ENCODE assay signal across 14 mouse cellular contexts in genomic region chr17:84154302-84155028, GRCm38 (mm10). TPM values are rescaled to one million over a fixed set of nuclear protein-coding genes. Genes with fewer than 3 reads are reported as not detected.
DNase-seq lines count a peak whose midpoint lies in the region; ATAC-seq and TF ChIP-seq lines count a peak whose summit lies in the region.
"Had no signal": no experiment of that assay in that cellular context is flagged by ENCODE, and none has a peak within 500 bp of the region (broad histone marks: within the 10 kb centered on the region; RNA-seq: fewer than 3 reads in every experiment).

No protein-coding gene starts in this region.

- TF ChIP-seq EP300 in stomach, postnatal 0 days (optimal IDR thresholded peaks at IDR 0.05): no peak

- H3K27ac ChIP-seq in limb, embryonic 10.5 days: peak overlapping the region; percentile 57
- H3K27ac ChIP-seq in stomach, postnatal 0 days (replicated peaks): no peak overlapping the region
- H3K27ac ChIP-seq in midbrain, embryonic 15.5 days: no peak overlapping the region
- H3K27ac ChIP-seq: embryonic facial prominence, embryonic 15.5 days; left cerebral cortex, adult 2 months had no signal

- intact Hi-C loops in gastrocnemius, postnatal 14 days (cut with DNase I; ENCODE audit: low total_unique reads): no loop called here

- ATAC-seq in stomach, postnatal 0 days (ENCODE audit: low FRiP score, low TSS enrichment): no peak
- no peak for ATAC-seq in midbrain, embryonic 15.5 days (replicated peaks)
- ATAC-seq: lung, postnatal 0 days had no signal

- H3K27me3 ChIP-seq in limb, embryonic 10.5 days (ENCODE audit: low read depth, poor library complexity, severe bottlenecking): peaks cover 66% of the 10 kb centered on the region
- H3K27me3 ChIP-seq in stomach, postnatal 0 days (ENCODE audit: control insufficient read depth, insufficient read depth, low read length): no peaks in the 10 kb centered on the region
- no peaks in the 10 kb centered on the region for H3K27me3 ChIP-seq in midbrain, embryonic 15.5 days (replicated peaks)

- 83% methylated on average over 11 of the region's 11 CpGs for WGBS in limb, embryonic 10.5 days
- WGBS in stomach, postnatal 0 days: 75% methylated on average over 11 of the region's 11 CpGs
- 90% methylated on average over 11 of the region's 11 CpGs for WGBS in midbrain, embryonic 15.5 days

- H3K36me3 ChIP-seq in limb, embryonic 10.5 days: no peaks in the 10 kb centered on the region
- H3K36me3 ChIP-seq in stomach, postnatal 0 days (ENCODE audit: control insufficient read depth, insufficient read depth, low read length): no peaks in the 10 kb centered on the region
- H3K36me3 ChIP-seq in midbrain, embryonic 15.5 days (replicated peaks): no peaks in the 10 kb centered on the region
- H3K36me3 ChIP-seq: embryonic facial prominence, embryonic 15.5 days had no signal

- H3K4me3 ChIP-seq in limb, embryonic 10.5 days: no peak overlapping the region
- H3K4me3 ChIP-seq in stomach, postnatal 0 days (ENCODE audit: low read depth, low read length): no peak overlapping the region
- H3K4me3 ChIP-seq in midbrain, embryonic 15.5 days: no peak overlapping the region
- H3K4me3 ChIP-seq: embryonic facial prominence, embryonic 15.5 days; left cerebral cortex, adult 2 months had no signal

- TF ChIP-seq CTCF in stomach, postnatal 0 days (IDR thresholded peaks at IDR 0.05; ENCODE audit: low read depth): no peak

- H3K9me3 ChIP-seq in limb, embryonic 10.5 days (replicated peaks): no peaks in the 10 kb centered on the region
- H3K9me3 ChIP-seq in stomach, postnatal 0 days (ENCODE audit: control insufficient read depth, low read length): no peaks in the 10 kb centered on the region
- H3K9me3 ChIP-seq in midbrain, embryonic 15.5 days: no peaks in the 10 kb centered on the region
- H3K9me3 ChIP-seq: embryonic facial prominence, embryonic 15.5 days had no signal

- H3K9ac ChIP-seq in stomach, postnatal 0 days (ENCODE audit: low read length): no peak overlapping the region
- H3K9ac ChIP-seq in midbrain, embryonic 15.5 days: no peak overlapping the region
- H3K9ac ChIP-seq: embryonic facial prominence, embryonic 15.5 days had no signal

- H3K4me2 ChIP-seq in stomach, postnatal 0 days (replicated peaks; ENCODE audit: low read depth): no peak overlapping the region
- no peak overlapping the region for H3K4me2 ChIP-seq in midbrain, embryonic 15.5 days
- H3K4me2 ChIP-seq: embryonic facial prominence, embryonic 15.5 days had no signal

- peak; percentile 3 for DNase-seq in gastrocnemius, postnatal 14 days
- no peak for DNase-seq in gastrocnemius, postnatal 25 days
- DNase-seq in testis, postnatal 10 days (ENCODE audit: low spot score): peak; percentile 45
- no peak for DNase-seq in testis, postnatal 14 days (ENCODE audit: low spot score)
- DNase-seq in limb, embryonic 10.5 days (ENCODE audit: low spot score): no peak
- DNase-seq in stomach, postnatal 0 days (ENCODE audit: low spot score): peak; percentile 29
- no peak for DNase-seq in adrenal gland, adult (ENCODE audit: inconsistent age in 2 of 2, low spot score in 1 of 2)
- DNase-seq: adrenal gland, adult 2 months; cerebellum, adult 18-20 months; heart, postnatal 4 days had no signal

- peaks cover 69% of the 10 kb centered on the region for H3K4me1 ChIP-seq in limb, embryonic 10.5 days
- H3K4me1 ChIP-seq in stomach, postnatal 0 days (replicated peaks; ENCODE audit: control insufficient read depth, insufficient read depth): peaks cover 9% of the 10 kb centered on the region
- no peaks in the 10 kb centered on the region; the same call in 1 of the 2 replicates for H3K4me1 ChIP-seq in midbrain, embryonic 15.5 days

RNA-seq across cellular contexts. Expression of gene Zfp36l2, which starts 33.3 kb away (rescaled TPM):
- 10 to 100 TPM; 17.0 to 21.3 TPM for total RNA-seq in gastrocnemius, postnatal 14 days (2021)
- total RNA-seq in gastrocnemius, postnatal 25 days (2021): 10 to 100 TPM; 10.1 to 14.9 TPM
- polyA plus RNA-seq in limb, embryonic 10.5 days (2016; fragmentation: Nextera tagmentation; extraction: Ambion mirVana): 13.4 and 14.2 TPM in 2 replicates
- 17.5 and 18.3 TPM in 2 replicates for polyA plus RNA-seq in stomach, postnatal 0 days (2015; fragmentation: Nextera tagmentation; extraction: Ambion mirVana)
- polyA plus RNA-seq in midbrain, embryonic 15.5 days (2015; fragmentation: Nextera tagmentation; extraction: Ambion mirVana): 4.0 and 4.4 TPM in 2 replicates

Comparison
In these comparisons a context has a peak if more than half of its experiments do, and no peak if none do; other contexts are left out.
1. DNase-seq: peak in gastrocnemius, postnatal 14 days (single experiment), testis, postnatal 10 days (single experiment) and stomach, postnatal 0 days (single experiment); none in gastrocnemius, postnatal 25 days (single experiment), testis, postnatal 14 days (single experiment), limb, embryonic 10.5 days (single experiment) and adrenal gland, adult (0 of 2).